Mouse (Mus musculus): ENCODE measurements at regions not wholly inside any gene's neighbourhood (a gene's known extent, or its start where the extent isn't known, plus 50 kb on each side); places are given as distances from the start of the nearest gene placed in this dataset.

- DNase-seq (ENCODE audit: low read depth): no peak
These were observed 147.2 kb upstream of the Plscr5 start for GRCm38 (mm10) chr9:92045472-92045905.

- DNase-seq (ENCODE audit: low read depth): no peak
These were observed 148.6 kb upstream of the Plscr5 start for GRCm38 (mm10) chr9:92044161-92044560.

- no peak for DNase-seq (ENCODE audit: low read depth)
These were observed 176.2 kb upstream of the Plscr5 start for GRCm38 (mm10) chr9:92016521-92016920.

- DNase-seq (ENCODE audit: low read depth): no peak
These were observed 176.8 kb upstream of the Plscr5 start for GRCm38 (mm10) chr9:92015923-92016322.

- DNase-seq (ENCODE audit: low read depth): no peak
These were observed 204.5 kb upstream of the Plscr5 start for GRCm38 (mm10) chr9:91988240-91988639.

GRCm38 (mm10) chr9:91981955-91982621 is 210.6 kb upstream of the Plscr5 start:
- no peak for DNase-seq (ENCODE audit: low read depth)

- DNase-seq (ENCODE audit: low read depth): no peak
These were observed 211.2 kb upstream of the Plscr5 start for GRCm38 (mm10) chr9:91981499-91981898.

- DNase-seq (ENCODE audit: low read depth): no peak
These were observed 228.7 kb upstream of the Plscr5 start for GRCm38 (mm10) chr9:91964051-91964450.

GRCm38 (mm10) chr9:91962726-91963125 is 230.0 kb upstream of the Plscr5 start:
- no peak for DNase-seq (ENCODE audit: low read depth)

- no peak for DNase-seq (ENCODE audit: low read depth)
These were observed 231.1 kb upstream of the Plscr5 start for GRCm38 (mm10) chr9:91961666-91962065.

GRCm38 (mm10) chr9:91960556-91961325 is 232.0 kb upstream of the Plscr5 start:
- no peak for DNase-seq (ENCODE audit: low read depth)

GRCm38 (mm10) chr9:91959592-91959991 is 233.1 kb upstream of the Plscr5 start:
- no peak for DNase-seq (ENCODE audit: low read depth)

- no peak for DNase-seq (ENCODE audit: low read depth)
These were observed 233.7 kb upstream of the Plscr5 start for GRCm38 (mm10) chr9:91959076-91959475.

- no peak for DNase-seq (ENCODE audit: low read depth)
These were observed 234.3 kb upstream of the Plscr5 start for GRCm38 (mm10) chr9:91958421-91958820.

- DNase-seq (ENCODE audit: low read depth): no peak
These were observed 235.7 kb upstream of the Plscr5 start for GRCm38 (mm10) chr9:91957061-91957460.

GRCm38 (mm10) chr9:91948746-91949145 is 244.0 kb upstream of the Plscr5 start:
- DNase-seq (ENCODE audit: low read depth): no peak

GRCm38 (mm10) chr9:91942001-91942400 is 250.7 kb upstream of the Plscr5 start:
- no peak for DNase-seq (ENCODE audit: low read depth)

- DNase-seq (ENCODE audit: low read depth): no peak
These were observed 254.0 kb upstream of the Plscr5 start for GRCm38 (mm10) chr9:91938729-91939128.

- no peak for DNase-seq (ENCODE audit: low read depth)
These were observed 288.7 kb upstream of the Plscr5 start for GRCm38 (mm10) chr9:91904066-91904465.

GRCm38 (mm10) chr9:91900956-91901355 is 291.8 kb upstream of the Plscr5 start:
- no peak for DNase-seq (ENCODE audit: low read depth)

GRCm38 (mm10) chr9:91876823-91877222 is 315.9 kb upstream of the Plscr5 start:
- no peak for DNase-seq (ENCODE audit: low read depth)

GRCm38 (mm10) chr9:91831556-91831955 is 361.2 kb upstream of the Plscr5 start:
- DNase-seq (ENCODE audit: low read depth): no peak

GRCm38 (mm10) chr9:91823733-91824487 is 368.8 kb upstream of the Plscr5 start:
- DNase-seq (ENCODE audit: low read depth): no peak

All from NIH3T3 (cell line).